Mouse (Mus musculus) lung, adult 2 months (tissue): ENCODE measurements around the gene Thsd4.

ENCODE experiments used
- CTCF ChIP-seq: fragments of 200-500 bp; IDR thresholded peaks from 2 replicates; pipeline ENCODE4 v1.5.1; 2011; ENCODE audit warnings: mild to moderate bottlenecking, low read length, control low read depth; ENCODE audit not compliant: insufficient read depth
- POLR2A ChIP-seq: fragments of 200-500 bp; IDR thresholded peaks from 2 replicates; pipeline ENCODE4 v1.6.1; 2011; ENCODE audit warnings: low read depth, mild to moderate bottlenecking, control low read depth, low read length, borderline replicate concordance; ENCODE audit errors: extremely low read depth

DNA sequence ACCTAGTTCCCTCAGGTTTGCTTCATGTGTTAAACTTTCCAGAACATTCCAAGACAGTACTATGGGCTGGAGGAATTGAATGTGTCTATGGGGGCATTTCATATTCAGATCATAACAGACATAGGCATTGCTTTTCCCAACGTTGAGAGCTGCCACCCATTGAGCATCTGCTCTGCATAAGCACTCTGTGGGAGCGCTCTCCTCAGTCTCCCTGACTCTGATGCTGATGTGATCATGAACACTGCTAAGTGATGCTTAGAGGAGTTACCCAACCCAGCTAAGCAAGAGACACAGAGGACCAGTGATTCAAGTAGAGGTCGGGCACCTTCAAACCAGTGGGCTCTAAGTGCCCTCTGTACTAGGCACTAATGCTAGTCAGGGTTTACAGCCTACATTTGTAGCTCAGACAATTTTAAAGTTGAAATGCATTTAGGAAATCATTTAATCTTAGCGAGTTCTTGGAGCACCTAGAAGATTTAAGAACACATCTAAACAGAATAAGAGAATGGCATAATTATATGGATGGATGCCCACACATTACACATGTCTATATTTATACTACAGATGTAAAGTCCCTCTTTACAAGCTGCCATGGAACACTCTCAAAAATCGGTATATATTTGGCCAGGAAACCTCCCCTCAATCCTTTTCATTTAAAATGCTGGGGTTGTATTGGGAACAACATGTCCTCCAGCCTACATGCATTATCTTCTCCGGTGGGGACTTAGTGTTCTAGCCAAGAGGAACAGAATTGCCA, 392.4 kb downstream of the Thsd4 start:
- TF ChIP-seq CTCF (no peak), POLR2A (no peak)
